Mouse (Mus musculus) olfactory bulb, adult 2 months (tissue): Measurements from ENCODE around the gene Macf1.

Experiments used
- CTCF ChIP-seq: fragments of 200-500 bp; IDR thresholded peaks from 2 replicates; pipeline ENCODE4 v1.5.1; 2012; ENCODE audit warnings: low read depth, mild to moderate bottlenecking, low read length, moderate library complexity; ENCODE audit not compliant: insufficient read depth
- POLR2A ChIP-seq: fragments of 200-500 bp; IDR thresholded peaks from 2 replicates; pipeline ENCODE4 v1.6.1; 2012; ENCODE audit warnings: mild to moderate bottlenecking, low read depth, low read length, moderate library complexity; ENCODE audit not compliant: insufficient read depth

- TF ChIP-seq POLR2A = no peak
- TF ChIP-seq CTCF = no peak
These were observed 7.9 kb upstream of the Macf1 start for GRCm38 (mm10) chr4:123692071-123692470.
